Mouse (Mus musculus): ENCODE measurements around the gene Rhox6.
"Not testable (repeated sequence)": the region's sequence is repeated elsewhere in the genome, so short reads cannot be mapped to it uniquely, and the experiment has no call there.

The Rhox6 gene

GRCm38 (mm10) chrX:37826610-37827009 lies at the start of gene Rhox6:
Gene Rhox6, plus strand, starts transcription at chrX:37826910.
- not testable (repeated sequence) for DNase-seq

GRCm38 (mm10) chrX:37807286-37808080 lies 19.2 kb upstream of the Rhox6 start:
- no peak for DNase-seq

DNA sequence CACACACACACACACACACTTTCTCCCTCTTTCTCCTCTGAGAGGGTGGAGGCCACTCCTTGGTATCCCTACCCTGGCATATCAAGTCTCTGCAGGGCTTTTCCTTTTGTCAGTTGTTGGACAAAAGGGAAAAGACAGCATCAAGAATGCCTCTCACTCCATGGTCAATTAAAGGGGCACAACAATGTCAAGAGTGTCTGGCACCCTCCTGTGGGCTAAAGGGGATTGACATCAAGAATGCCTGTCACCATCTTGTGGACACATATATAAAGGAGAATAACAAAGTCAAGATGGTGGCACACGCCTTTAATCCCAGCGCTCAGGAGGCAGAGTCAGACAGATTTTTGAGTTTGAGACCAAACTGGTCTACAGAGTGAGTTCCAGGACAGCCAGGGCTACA lies 17.3 kb upstream of the Rhox6 start:
- DNase-seq, result no peak

GRCm38 (mm10) chrX:37811179-37811578 lies 15.5 kb upstream of the Rhox6 start:
- peak in 1 of 2 experiments; percentile 17 for DNase-seq

DNA sequence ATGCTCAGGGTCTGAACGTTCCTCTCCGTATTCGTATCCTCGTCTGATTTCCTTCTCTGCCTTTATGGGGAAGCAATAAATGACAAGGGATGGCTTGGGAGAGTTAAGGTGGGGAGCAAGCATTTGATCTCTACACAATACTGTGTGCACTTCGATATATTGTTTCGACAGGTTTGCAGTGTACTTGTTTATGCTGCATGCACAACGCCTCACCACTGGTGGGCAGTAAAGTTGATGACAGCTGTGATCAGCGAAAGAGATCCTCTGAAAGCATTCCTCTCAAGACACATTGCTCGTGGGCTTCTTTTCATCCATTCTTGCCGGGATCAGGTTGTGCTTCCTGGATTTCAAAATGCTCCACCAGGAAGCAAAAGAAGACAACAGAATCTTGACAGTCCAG lies 11.0 kb upstream of the Rhox6 start:
- DNase-seq, result no peak

GRCm38 (mm10) chrX:37831386-37831785 lies 4.7 kb downstream of the Rhox6 start, which contains the start of gene Rhox7a:
Gene Rhox7a, plus strand, starts transcription at chrX:37831686.
- not testable (repeated sequence) for DNase-seq

DNA sequence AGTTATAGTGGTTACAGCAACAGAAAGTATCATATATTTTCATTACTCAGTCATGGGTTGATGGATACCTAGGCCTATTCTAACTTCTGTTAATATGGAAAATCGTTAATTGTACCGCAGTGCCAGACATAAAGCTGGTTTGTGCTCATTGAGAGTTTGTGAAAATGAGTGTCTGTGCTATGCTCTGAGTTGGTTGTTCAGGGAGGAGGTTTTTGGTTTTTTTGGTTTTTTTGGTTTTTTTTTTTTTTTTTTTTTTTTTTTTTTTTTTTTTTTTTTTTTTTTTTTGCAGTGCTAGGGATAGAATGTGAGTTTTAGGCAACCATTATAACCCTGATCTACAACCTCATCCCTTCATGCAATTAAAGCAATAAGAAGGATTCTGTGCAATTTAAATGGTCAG lies 44.9 kb downstream of the Rhox6 start:
- no peak for DNase-seq

DNA sequence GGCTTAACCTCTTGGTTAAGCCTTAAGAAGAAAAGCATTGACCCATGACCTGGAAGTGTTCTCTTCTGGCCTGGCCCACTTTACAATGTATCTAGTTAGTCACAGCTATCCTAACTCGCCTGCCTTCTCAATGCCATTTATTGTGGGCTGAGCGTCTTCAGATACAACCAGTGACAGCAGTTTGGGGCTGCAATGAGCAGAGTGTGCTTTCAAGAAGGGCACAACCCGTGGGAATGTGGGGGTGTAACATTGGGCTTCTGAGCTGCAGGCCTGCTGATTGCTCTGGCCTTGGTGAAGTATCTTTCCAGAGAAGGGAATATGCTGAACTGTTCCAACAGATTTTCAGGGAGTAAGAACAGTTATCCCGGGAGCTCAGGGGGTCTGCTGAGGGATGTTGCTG lies 52.1 kb downstream of the Rhox6 start, which contains the start of gene Rhox8:
Gene Rhox8, minus strand, starts transcription at position 101 of the 400 bp plus-strand sequence.
- no peak for DNase-seq

All from lung, postnatal 4 days (tissue).